Comparison of ENCODE assay signal across 8 mouse cellular contexts in the genomic region with DNA sequence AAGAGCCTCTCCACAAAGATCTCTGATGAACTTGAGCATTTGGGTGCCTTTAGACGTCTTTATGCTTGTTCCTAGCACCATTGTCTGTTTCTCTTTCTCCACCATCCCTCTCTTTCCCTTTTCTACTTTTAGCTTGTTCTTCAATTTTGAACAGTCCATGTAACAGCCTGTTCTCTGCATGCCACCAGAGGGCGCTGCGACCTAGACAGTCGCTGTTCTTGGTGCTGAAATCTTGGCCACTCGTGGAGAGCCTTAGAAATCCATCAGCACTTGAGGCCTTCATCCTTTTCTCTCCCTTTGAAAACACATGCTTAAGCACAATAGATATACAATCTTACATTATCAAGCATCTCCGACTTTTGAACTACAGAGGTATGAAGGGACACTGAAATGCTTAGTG. TPM values are rescaled to one million over a fixed set of nuclear protein-coding genes. Genes with fewer than 3 reads are reported as not detected.
DNase-seq lines count a peak whose midpoint lies in the region; ATAC-seq lines count a peak whose summit lies in the region.

No protein-coding gene starts in this region.

- no peak overlapping the region for H3K9ac ChIP-seq in hindbrain, embryonic 13.5 days

- H3K36me3 ChIP-seq in hindbrain, embryonic 13.5 days = no peaks in the 10 kb centered on the region

- H3K4me2 ChIP-seq in hindbrain, embryonic 13.5 days = no peak overlapping the region

- H3K27me3 ChIP-seq in hindbrain, embryonic 13.5 days = 0 out of 2 replicates have a peak, but pooled peaks cover 6% of the 10 kb centered on the region

- no peak overlapping the region for H3K4me3 ChIP-seq in hindbrain, embryonic 13.5 days

- peak; percentile 74 to 85 for DNase-seq in heart, postnatal 14 days
- no peak for DNase-seq in heart, adult 9 months (ENCODE audit: low spot score in 2 of 2)
- DNase-seq in adrenal gland, adult 18-20 months (ENCODE audit: low spot score in 2 of 2) = peak; percentile 70 to 77
- peak; percentile 89 for DNase-seq in embryo, embryonic 10 days (ENCODE audit: low spot score)
- DNase-seq in left cerebral cortex, postnatal 36 days (ENCODE audit: low spot score in 2 of 2) = peak; percentile 78 to 79
- peak; percentile 30 to 33 for DNase-seq in spleen, postnatal 36 days (ENCODE audit: low spot score in 2 of 2)

- H3K27ac ChIP-seq in hindbrain, embryonic 13.5 days = no peak overlapping the region

- ATAC-seq in hindbrain, embryonic 13.5 days (ENCODE audit: low FRiP score) = 0 out of 2 replicates have a peak, but pooled peaks have one; percentile 41
- peak; percentile 59 for ATAC-seq in monocyte, adult 5-6 weeks (replicated peaks; ENCODE audit: insufficient number of reproducible peaks, low FRiP score, low TSS enrichment, poor library complexity, severe bottlenecking)

- intact Hi-C loops in heart, postnatal 14 days (cut with DNase I) = loop anchor here (1.0 kb wide), 1 partner anchor 84 kb away; no protein-coding TSS in a partner anchor
- intact Hi-C loops in left cerebral cortex, postnatal 36 days (cut with DNase I) = loop anchor here (2.0 to 10.0 kb wide), 5 partner anchors 33 to 269 kb away; partner anchors contain the start of gene Ppp2r2c

- peaks cover 2% of the 10 kb centered on the region for H3K4me1 ChIP-seq in hindbrain, embryonic 13.5 days (replicated peaks)

- WGBS in hindbrain, embryonic 13.5 days = 2% methylated on average over 6 of the region's 6 CpGs

- H3K9me3 ChIP-seq in hindbrain, embryonic 13.5 days = no peaks in the 10 kb centered on the region

RNA-seq across cellular contexts. Expression of gene Man2b2, which starts 5.5 kb away (rescaled TPM):
- 10 to 100 TPM; 12.9 to 14.4 TPM for total RNA-seq in heart, postnatal 14 days (2021)
- total RNA-seq in adrenal gland, adult 18-20 months (2021) = 10 to 100 TPM; 53.6 to 57.2 TPM
- polyA plus RNA-seq in hindbrain, embryonic 13.5 days (2015; fragmentation: Nextera tagmentation; extraction: Ambion mirVana) = 12.1 and 12.3 TPM in 2 replicates
- 10 to 100 TPM; 29.6 to 30.6 TPM for total RNA-seq in left cerebral cortex, postnatal 36 days (2021)
- 13.3 to 21.5 TPM (median 20.8 TPM) in 3 replicates for total RNA-seq in monocyte, adult 5-6 weeks (2017)

RNA-seq across cellular contexts. Expression of gene Ppp2r2c, which starts 32.4 kb away (rescaled TPM):
- total RNA-seq in heart, postnatal 14 days (2021) = under 1 TPM; 0.10 to 0.12 TPM
- 1 to 10 TPM; 4.4 to 6.9 TPM for total RNA-seq in adrenal gland, adult 18-20 months (2021)
- polyA plus RNA-seq in hindbrain, embryonic 13.5 days (2015; fragmentation: Nextera tagmentation; extraction: Ambion mirVana) = 24.6 and 26.7 TPM in 2 replicates
- 100 to 1,000 TPM; 464 to 526 TPM for total RNA-seq in left cerebral cortex, postnatal 36 days (2021)
- total RNA-seq in monocyte, adult 5-6 weeks (2017) = 0.10 TPM in 1 of 3 replicates, not detected in the others

RNA-seq across cellular contexts. Expression of gene Mrfap1, which starts 39.4 kb away (rescaled TPM):
- 100 to 1,000 TPM; 270 to 275 TPM for total RNA-seq in heart, postnatal 14 days (2021)
- 100 to 1,000 TPM; 581 to 655 TPM for total RNA-seq in adrenal gland, adult 18-20 months (2021)
- 294 and 302 TPM in 2 replicates for polyA plus RNA-seq in hindbrain, embryonic 13.5 days (2015; fragmentation: Nextera tagmentation; extraction: Ambion mirVana)
- 100 to 1,000 TPM; 404 to 446 TPM for total RNA-seq in left cerebral cortex, postnatal 36 days (2021)
- 214 to 260 TPM (median 240 TPM) in 3 replicates for total RNA-seq in monocyte, adult 5-6 weeks (2017)

Comparison
In these comparisons a context has a peak if more than half of its experiments do, and no peak if none do; other contexts are left out.
1. DNase-seq: peak in heart, postnatal 14 days (2 of 2), adrenal gland, adult 18-20 months (2 of 2), embryo, embryonic 10 days (single experiment), left cerebral cortex, postnatal 36 days (2 of 2) and spleen, postnatal 36 days (2 of 2); none in heart, adult 9 months (0 of 2).
2. RNA of gene Ppp2r2c, which starts 32.4 kb away (total RNA-seq): 464 to 526 TPM in left cerebral cortex, postnatal 36 days; 4.4 to 6.9 TPM in adrenal gland, adult 18-20 months, 0.10 to 0.12 TPM in heart, postnatal 14 days and 0.10 TPM in monocyte, adult 5-6 weeks; every median in the first group is over 10 times any median in the second.